Mouse (Mus musculus) urinary bladder, postnatal 10 days (tissue): ENCODE measurements around the gene Nckap5.

Source experiments
- DNase-seq: peaks from one replicate; pipeline ENCODE4 v3.0.0; 2022; ENCODE audit warnings: low spot score

Gene Nckap5

DNA sequence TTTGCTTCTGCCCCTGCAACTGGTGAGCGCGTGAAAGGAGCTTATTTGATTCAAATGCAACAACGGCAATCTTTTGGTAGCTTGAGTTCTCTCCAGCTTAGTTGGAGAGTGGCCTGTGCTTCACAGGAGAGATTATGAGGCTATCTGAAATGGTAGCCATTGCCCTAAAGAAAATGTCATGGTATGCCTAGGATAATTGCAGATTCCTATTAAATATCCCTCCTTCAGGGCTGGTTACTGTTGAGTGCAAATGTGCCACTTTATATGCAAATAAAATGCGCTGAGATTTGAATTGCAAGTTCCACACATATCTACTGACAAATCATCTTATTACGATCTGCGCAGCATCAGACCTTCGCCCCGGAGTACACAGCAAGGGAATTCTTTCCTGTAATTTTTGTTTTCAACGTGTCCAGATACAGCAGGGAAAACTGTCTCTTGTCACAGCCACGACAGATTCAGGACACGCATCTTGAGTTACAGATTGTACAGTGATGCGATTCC, 272.8 kb downstream of the Nckap5 start:
- DNase-seq = no peak

DNA sequence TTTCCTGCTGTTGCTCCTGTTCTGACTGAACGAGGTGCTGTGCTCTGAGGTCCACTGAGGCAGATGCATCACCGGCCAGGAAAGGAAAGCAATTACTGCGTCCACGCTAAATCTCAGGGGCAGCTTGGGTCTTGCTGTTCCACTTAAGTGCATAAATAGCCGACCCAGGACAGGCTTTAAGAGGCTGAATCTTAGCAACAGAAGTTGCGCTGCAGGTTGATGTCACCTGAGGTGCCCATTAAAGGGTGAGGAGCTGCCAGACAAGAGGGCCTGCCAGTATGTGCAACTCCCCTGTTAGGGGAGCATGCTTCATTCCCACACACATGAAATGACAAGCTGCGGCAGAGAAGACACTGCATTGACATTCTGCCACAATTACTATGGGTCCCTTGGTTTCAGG, 282.6 kb downstream of the Nckap5 start:
- DNase-seq = no peak

DNA sequence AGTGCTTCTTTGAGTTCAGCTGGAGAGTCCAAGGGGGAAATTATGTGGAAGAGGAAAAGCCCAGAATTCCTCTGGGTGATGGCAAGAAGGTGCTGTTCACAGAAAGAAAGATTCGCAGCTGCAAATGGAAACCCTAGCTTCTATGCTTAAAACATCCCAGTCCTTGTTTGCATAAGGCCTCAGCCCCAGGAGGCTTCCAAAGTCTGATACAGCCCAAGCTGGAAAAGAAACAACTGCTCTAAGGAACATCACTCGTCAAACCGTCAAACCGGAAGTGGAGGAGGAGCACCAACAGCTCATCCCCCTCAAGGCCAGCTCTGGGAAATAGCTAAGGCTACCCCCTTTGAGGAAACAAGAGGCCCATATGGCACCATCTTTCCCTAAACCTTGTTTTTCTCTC, 286.1 kb downstream of the Nckap5 start:
- no peak for DNase-seq

DNA sequence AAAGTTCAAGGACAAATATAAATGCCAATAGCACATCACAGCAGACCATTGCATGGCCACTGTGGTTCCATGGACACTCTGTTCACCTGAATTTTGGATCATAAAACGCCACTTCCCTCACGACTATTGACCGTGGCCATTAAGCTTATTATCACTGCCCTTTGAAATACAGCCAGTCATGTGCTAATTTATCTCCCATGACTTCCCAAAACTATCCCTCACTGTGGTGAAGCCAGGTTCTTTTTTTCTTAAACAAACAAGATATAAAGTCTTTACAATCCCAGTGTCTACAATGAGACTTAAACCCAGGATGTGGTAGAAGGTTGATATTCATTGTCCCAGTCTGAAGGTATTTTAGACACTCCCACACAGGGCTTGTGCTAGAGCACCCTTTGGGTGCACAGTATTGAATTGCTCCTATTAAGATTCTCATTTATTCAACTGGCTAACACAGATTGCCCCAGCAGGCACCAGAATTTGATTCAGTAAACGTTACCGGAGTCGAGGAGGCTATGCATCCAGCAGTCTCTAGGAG, 293.3 kb downstream of the Nckap5 start:
- no peak for DNase-seq

DNA sequence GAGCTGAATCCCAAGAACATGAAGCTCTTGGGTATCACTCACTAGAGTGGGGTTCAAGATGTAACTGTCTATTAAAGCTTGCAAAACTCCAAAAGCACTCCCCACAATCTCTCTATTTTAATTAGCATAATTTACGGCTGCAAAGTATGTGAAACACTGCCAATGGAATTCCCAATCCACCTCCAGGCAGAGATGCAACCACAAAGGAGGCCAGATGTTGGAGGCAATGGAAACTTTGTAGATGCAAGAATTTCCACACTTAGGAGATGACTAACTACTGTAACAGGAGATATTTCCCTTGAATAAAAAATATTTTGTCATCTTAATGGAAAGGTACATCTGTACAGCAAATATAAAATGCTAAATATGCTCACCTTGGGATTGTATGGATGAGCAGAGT, 295.1 kb downstream of the Nckap5 start:
- no peak for DNase-seq

DNA sequence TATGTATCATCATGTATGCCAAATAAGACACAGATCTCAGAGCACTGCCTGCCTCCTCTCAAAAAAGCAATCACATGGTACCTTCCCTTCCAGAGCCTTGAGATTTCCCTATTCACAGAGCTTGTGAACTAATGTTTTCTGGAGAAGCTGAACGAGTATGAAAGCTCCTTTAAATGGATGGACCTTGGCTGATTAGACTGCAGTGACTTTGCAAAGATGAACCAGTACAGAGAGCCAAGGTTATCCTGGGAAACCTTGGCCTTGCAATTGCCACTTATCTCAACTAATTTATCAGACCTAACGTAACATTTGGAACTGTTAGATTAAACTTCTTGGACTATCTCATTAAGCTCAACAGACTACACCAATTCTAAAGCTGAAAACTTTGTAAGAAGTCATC, 296.6 kb downstream of the Nckap5 start:
- no peak for DNase-seq

DNA sequence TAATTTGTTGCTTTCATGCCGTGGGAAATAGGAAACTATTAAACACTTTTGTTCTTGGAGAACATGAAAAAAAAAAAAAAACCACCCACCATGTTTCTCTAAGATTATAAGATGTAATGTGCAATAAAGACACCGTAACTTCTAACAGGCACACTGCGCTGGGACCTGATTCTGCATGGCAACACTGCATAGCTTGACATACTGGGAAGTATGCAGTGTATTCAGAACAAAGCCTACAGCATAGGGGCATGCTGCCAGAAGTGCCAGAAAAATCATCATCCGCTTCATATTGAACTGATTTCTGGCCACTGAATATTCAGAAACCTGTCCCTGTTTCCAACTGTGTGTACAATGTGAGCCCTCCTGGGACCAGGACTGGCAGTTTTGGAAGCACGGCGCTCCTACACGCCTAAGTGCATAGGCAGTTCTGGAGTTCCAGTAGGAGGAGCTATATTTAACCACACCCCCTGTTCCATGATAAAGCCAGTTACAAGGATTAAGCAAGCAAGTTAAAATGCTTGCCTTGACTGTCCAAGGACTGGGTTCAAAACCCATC, 302.5 kb downstream of the Nckap5 start:
- DNase-seq = no peak

DNA sequence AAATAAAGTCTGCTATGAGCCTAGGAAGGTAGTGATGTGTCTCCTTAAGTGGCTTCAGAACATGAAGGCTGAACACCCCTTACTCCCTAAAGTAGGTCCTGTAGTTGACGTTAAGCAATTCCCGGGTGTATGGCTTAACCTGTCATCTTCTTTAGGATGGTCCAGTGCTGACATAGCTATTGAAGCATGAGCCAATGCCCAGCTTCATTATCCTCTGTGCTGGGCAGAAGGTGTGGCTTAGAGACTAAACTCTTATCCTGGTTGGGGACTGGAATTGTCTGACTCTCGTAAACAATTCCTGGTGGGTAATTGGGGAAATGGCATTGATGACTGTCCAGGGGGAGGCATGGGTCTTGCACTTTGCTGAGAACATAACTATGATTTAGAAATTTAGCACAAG, 312.5 kb downstream of the Nckap5 start:
- DNase-seq = no peak

DNA sequence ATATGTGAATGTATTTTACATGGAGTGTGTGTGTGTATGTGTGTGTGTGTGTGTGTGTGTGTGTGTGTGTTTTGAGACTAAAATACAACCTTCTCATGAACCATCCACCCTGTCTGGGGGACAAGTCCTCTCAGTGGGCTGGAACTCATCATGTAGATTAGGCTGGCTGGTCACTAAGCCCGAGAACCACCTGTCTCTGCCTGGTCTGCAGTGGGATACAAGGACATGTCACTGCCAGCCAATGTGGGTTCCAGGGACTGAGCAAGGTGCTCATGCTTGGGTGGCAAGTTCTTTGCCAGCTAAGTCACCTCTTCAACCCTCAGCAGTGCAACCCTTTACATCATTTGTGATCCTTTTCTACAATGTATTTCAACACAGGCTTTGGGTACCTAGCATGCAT, 313.2 kb downstream of the Nckap5 start:
- DNase-seq = no peak

DNA sequence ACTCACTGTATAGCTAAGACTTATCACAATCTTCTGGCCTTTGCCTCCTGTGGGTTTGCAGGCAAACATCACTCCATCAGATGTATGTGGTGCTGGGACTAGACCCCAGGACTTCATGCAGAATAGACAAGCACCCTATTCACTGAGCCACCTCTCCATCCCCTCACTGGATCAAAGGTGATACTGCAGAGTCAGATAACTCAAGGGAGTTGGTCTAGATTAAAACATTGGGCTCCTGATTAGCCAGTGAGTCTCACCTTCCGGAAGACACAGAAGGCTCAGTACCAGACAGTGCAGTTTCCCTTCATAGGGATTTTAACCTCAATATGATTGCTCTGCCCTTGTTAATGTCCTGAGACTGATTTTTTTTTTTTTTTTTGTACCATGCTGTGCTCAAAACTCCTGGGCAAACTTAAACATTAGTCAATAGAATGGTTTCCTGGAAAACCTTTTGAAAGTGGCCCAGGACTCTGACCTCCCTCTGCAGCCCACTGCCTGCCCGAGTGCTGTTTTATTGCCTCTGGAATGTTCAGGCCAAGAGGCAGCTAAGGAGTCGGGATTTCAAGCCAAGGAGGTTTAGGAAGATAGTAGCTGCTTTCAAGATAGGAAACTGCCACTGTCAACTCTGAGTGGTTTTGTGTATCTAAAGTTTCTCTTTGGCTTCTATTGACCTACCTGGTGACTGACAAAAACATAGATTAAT, 315.4 kb downstream of the Nckap5 start:
- DNase-seq = no peak

DNA sequence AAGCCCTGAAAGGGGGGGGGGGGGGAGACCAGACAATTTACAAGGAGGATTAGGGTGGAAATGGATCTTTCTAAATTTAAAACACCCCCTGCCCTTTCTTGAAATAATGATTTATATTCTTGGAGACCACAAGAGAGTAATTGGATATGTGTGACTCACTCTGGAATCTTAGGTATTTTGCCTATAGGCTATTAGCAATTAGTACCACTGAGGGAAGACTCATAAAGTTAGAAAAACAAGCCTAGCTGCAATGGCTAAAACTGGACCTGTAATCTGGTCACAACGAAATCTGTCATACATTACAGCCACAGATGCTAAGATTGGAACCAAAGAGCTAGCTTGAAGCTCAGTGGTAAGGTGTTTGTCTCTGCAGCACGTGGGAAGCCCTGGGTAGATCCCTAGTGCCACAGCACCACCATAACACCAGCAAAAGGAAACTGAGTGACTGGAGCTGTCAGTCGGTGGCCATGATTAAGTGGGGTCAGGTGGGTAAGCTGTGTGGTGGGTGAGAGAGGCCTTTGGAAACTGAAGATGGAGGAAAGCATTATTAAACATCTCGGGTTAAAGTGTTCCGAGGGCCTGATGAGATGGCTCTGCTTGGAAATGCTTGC, 318.7 kb downstream of the Nckap5 start:
- no peak for DNase-seq

DNA sequence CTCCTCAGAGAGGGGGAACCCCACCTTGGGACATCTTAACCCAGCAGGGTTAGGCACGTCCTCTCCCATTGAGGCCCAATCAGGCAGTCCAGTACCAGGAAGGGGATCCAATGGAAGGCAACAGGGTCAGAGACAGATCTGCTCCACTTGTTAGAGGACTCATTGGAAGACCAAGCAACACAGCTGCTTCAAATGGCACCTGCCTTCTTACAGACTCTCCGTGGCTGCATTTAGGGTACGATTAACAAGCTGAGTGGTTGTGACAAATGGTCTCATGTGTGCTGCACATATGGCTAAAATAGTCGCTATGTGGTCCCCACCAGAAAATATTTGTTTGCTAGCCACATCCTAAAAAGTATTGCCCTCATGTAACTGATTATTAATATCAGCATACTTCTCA, 325.9 kb downstream of the Nckap5 start:
- no peak for DNase-seq

DNA sequence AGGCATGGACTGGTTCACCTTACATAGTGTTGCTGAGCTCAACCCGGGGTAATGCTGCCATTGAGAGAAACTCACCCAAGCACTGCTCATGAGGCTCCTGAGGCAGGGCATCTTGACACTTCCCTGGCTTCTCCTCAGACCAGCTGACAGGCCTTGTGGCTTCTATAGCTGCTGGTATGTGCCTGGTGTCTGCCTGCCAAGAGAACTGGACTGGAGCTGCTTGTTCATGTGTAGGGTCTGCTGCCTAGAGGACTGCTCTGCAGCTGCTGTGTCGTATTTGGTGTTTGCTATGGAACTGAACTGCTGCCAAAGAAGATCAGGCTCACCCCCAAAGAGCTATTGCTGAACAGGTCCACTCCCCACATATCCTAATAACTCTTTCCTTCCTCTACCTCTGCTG, 327.9 kb downstream of the Nckap5 start:
- DNase-seq = no peak

DNA sequence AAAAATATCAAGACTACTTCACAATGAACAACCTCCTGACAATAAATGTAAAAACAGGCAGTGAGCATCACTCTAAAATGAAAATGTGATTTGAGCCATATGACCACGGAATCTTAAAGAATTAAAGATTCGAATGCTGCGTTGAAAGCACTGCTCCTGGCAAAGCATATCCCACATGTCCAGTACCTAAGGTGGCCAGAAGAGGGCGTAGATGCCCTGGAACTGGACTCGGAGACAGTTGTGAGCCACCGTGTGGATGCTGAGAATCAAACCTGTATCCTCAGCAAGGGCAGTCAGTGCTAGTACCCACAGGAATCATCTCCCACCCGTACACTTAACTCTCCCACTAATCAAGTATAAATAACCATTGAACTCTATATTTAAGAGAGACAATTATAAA, 333.9 kb downstream of the Nckap5 start:
- no peak for DNase-seq

DNA sequence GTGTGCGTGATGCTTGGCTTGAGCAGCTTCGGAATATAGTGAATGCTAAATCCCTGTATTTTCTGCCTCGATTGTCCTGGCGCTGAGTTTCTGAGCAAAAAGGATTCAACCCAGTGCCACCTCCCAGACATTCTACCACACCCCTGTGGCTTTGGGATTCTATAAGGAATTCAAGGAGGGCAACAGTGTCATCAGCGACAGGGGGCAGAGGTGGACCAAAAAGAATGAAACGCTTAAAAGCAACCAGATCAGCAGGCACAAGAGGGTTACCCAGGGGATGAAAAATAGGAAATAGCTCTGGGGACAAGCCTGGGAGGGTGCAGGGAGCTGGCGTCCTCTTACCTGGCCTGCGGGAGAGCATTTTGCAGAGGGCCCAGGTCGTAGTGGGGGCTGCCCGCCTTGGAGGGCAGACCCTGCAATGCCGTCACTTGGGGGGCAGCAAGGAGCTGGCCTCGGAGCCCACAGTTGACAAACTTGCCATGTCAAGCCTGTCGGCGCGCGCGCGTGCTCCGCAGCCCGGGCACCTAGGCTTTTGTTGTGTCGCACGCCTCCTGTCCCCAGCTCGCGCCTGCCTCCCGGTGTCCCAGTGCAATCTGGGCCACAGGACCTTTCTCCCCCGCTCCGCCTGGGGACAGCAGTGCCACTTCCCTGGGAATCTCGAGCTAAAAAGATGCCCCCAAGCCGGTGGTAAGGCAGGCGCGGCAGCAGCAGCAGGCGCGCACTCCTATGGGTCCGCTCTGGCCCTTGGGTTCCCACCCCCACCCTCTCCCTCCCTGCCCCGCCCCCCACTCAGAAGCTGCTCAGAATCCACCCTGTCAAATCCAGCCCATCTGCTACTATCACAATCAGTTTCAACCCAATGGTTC, 338.2 kb downstream of the Nckap5 start:
- DNase-seq = no peak

DNA sequence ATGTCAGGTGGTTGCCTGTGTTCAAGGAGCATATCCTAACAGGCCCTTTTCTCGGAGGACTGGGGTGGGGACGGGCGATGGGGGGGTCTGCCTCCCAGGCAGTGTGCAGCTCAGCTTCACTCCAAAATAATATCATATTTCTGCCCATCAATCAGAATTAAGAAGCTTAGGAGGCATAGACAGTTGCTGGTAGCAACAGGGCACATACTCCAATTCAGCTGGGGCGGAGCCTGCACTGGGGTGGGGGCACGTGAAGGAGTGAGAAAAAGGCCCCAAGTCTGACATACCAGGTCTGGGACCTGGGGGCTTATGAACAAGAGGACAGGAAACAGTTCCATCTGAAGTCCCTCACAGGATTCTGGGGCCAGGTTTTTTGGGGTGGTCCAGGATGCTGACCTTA, 339.2 kb downstream of the Nckap5 start:
- DNase-seq = no peak

DNA sequence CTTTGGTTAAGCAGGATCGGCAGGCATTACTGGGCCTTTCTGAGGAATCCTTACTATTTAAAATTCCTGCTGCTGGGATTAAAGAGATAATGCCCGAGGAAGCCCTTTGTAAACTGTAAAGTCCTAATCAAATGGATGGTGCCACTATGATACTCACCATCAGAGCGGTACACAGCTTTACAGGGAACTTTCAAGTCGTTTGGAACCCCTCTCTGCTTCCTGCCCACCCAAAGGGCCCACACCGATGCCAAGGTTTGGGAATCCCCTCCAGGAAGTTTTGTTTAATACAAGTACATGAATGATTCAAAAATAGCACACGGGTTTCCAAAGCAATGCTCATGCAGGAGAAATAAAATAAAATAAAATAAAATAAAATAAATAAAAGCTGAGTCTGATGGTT, 340.3 kb downstream of the Nckap5 start:
- DNase-seq = no peak

DNA sequence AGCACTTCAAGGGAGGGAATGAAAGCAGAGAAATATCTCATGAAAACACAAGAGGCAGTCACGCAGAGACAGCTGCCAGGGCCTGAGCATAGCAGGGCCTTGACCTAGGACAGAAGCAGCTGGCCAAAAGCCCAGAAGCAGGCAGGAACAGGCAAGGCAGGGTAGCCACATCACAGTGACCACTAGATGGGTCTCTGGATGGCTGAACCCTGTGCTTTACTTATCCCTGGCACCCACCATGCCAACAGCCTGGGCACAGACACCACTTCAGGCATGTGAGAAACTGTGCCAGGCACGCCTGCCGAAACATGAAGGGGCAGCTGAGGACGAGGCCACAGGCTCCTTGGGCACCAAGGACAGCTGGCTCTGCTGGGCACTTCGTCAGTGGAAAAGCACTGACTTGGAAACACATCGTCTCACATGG, 345.9 kb downstream of the Nckap5 start:
- no peak for DNase-seq

DNA sequence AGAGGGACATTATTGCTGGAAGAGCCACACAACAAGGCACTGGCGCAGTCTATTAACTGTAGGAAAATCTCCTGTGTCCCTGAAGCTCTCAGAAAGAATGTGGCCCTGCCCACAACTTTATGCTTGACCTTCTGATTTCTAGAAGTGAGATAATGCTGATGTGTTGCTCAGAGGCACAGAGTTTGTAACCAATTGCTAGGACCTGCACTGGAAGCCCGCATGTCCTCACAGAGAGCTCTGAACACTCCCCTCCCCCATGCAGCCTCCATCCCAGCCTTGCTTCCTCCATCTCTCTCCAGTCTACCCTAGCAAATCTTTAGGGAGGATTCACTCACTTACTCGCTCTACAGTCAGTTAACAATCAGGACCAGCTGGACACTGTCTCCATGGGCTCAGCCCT, 346.9 kb downstream of the Nckap5 start:
- no peak for DNase-seq

DNA sequence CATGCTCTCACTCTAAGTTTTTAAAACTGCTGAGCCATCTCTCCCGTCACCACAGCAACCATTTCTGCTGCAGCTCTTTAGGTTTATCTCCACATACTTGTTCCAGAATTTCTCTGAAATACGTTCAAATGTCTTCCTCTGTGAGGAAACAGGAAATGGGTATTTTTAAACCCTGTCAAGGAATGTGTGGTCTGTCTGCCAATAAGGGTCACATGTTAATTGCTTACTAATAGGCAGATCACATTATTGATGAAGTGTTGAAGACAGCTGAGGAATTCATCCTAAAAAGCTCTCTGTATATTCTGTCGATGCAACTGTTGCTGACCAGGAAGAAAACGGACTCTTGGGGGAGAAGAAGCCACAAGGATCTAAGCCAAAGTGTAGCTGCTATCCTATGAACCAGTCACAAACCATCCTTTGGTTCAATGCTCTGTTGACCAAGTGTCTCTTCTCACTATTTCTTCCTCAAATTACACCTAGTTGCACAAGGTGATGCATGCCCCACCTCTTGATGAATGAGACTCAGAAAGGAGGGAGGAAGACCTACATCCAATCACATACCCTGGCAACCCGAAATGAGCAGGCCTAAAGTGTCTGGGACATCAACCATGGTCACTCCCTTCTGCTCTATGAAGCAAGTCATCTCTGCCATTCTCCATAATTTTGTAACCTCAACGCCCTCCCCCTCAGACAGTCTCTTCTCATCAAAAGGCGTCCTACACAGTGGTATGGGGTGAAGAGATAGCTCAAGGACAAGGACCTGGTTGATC, 349.0 kb downstream of the Nckap5 start:
- DNase-seq = no peak

DNA sequence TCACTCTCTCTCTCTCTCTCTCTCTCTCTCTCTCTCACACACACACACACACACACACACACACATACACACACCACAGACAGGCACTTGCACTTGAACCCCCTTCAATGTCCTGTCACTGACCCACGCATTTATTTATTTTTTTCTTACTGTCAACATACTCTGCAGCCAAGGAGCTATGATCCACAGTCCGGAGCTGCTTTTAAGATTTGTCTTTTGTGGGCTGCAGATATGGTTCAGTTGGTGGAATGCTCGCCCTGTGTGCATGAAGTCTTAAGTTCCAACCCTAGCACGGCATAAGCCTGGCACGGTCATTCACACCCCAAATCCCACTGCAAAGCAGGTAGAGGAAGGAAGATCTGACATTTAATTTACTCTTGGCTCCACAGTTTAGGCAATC, 357.6 kb downstream of the Nckap5 start:
- no peak for DNase-seq

DNA sequence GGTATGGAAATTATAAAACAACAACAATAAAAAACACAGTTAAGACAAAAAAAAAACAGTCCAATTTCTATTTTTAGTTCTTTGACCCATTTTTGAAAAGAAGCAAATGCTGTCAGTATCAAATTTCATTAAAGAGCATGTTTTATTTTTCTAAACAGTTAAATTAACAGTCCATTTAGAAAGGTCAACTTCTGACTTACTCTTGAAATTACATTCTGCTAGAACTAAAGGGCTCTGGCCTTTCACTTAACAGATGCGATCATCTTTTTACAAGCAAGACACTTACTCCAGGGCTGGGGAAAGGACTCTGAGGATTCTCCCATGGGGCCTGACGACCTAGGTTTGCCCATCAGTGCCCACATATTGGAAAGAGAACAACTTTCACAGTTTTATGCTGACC, 359.2 kb downstream of the Nckap5 start:
- DNase-seq = no peak
